Mouse (Mus musculus) gastrocnemius, postnatal 36 days (tissue): ENCODE measurements around the gene Kera. TPM values are rescaled to one million over a fixed set of nuclear protein-coding genes. Genes with fewer than 3 reads are reported as not detected.

ENCODE experiments used
- DNase-seq, 2 experiments: peaks; one replicate each; pipeline ENCODE4 v3.0.0; 2022
- intact Hi-C: fragments of 180-260 bp; cut with DNase I; formaldehyde crosslinking; loops from one replicate; pipeline ENCODE4 v1.15.1; 2025
- long read RNA-seq, 2 experiments: library from polyadenylated mRNA; stranded (forward); transcript quantifications; one replicate each; pipeline ENCODE4 v2.0.0; 2021
- total RNA-seq, 2 experiments: library from RNA; stranded (reverse); gene quantifications; 2 replicates each; pipeline ENCODE4 v1.2.3; 2021

The Kera gene
- 10 to 100 TPM; 15.3 to 16.8 TPM for total RNA-seq
- long read RNA-seq, experiment 1, transcript Kera-201 (3 exons, 2,280 nt): major isoform, 8 of 13 reads
- long read RNA-seq, experiment 1, partial matches to known transcripts: 2 of 13 reads
- long read RNA-seq, experiment 1, other reads (novel, unspliced or antisense): 3 of 13 reads
- long read RNA-seq, experiment 2, transcript Kera-201 (3 exons, 2,280 nt): major isoform, 6 of 9 reads
- long read RNA-seq, experiment 2, partial matches to known transcripts: 1 of 9 reads
- long read RNA-seq, experiment 2, other reads (novel, unspliced or antisense): 2 of 9 reads

DNA sequence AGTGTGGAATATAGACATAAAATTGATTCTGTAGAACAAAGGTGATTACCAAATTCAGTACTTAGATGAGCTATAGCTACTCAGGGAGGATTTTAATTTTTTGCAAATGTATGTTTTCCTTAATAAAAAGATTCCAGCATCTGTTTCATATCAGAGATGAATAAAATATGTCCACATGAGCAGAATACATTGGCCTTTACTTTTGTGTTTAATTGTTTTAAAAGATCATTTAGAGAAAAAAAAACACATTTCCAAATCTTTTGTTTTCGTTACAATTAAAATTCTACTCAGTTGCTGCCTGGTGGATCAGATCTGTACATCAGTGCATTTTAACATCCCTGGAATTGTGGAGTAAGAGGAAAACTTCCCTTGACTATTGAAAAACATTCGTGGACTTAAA is at the start of gene Kera:
Gene Kera, plus strand, starts transcription at position 301 of the 400 bp plus-strand sequence.
- intact Hi-C loops: no loop called here
- no peak for DNase-seq

DNA sequence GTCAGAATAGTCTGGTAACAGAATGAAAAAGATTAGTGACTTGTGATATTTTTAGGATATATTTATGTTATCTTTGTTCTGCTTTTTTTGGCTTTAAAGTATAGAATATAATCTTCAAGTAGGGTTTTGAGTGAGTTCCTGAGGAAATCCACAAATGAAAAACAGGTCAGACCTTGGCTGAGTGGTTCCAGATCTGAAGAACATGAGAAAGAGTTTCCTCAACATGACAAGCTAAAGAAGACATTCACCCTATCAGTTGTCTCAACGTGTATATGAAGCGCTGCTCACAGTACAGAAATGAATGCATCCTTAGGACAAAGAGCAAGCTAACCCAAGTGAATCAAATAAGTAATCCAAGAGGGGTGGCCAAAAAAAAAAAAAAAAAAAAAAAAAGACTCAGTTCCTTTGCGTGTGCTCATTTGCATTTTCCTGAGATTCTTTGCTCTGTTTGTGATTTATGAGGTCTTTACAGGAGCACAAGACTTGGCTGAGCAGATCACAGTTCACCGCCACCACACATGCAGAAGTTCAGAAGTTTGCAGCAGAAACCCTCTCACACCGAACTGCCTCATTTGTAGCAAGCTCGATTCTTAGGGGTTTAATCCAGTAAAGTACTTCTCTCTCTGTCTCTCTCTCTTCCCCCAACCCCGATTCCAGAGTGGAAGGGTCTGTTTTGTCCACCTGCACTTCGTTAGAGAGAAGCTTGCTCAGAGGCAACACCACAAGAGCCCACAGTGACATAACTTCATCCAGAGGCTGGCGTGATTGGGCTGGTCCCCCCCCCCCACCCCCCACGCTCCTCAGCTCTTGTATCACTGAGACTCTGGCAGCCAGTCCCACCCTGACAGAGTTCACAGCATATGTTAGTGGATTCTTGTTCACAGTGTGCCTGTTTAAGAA is 41.5 kb upstream of the Kera start, which contains the start of gene Lum:
Gene Lum, plus strand, starts transcription at position 172 of the 900 bp plus-strand sequence.
- peak in 1 of 2 experiments; percentile 10 for DNase-seq
- intact Hi-C loops: no loop called here

DNA sequence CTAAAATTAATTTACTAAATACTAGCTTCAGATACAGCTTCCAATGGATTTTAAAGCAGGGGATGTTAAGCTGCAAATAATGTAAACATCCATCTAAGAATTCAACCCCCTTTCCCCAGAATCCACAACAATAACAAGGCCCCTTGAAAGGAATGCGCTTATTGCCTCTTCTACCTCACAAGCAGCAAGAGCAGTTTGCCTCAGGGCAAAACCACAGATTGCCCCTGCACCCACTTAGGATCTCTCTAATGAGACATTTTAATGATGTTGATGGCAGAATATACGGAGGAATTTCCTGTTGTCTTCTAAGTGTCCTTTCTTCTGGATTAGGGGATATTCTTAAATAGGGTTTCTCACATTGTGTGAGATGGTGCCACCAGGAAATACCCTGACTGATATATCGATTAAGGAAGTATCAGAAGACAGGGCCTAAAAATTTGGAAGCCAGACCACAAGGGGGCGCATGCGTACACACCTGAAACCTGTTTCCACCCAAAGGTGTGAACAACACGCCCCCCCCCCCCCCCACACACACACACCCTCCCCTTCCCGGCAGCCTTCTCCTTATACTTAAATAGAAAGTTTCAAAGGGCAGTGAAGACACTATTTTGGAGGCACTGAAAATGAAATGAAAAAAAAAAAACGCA is 39.1 kb upstream of the Kera start:
- no peak for DNase-seq
- intact Hi-C loops: no loop called here

DNA sequence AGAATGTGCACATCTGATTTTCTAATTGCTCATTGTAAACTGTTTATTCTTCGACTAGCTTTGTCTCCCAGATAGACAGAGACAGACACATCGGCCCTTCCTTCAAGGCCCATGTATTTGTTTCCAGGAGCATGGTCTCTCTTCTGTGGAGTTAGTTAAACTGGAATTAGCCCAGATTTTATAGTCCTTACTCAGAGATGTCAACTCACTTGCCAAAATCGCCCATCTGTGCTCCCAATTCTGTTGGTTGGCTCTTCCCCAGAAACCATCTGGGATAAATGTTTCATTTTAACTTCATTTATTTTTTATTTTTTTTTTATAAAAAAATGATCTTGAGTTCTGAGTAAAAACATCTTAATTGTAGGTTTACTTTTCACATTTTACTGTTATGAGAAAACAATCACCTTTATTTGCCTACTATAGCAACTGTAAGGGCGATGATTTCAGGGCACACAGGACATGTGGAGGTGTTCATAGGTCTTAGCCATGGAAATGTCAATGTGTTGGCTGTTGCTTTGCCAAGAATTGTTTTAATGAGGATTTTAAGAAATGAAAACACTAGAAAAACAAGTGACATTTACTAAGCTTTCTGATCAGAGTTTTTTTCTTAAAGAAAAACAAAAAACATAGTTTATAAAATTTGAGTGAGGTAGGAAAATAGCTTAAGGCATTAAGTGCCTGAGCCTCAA is 24.0 kb upstream of the Kera start:
- no peak for DNase-seq
- intact Hi-C loops: no loop called here

DNA sequence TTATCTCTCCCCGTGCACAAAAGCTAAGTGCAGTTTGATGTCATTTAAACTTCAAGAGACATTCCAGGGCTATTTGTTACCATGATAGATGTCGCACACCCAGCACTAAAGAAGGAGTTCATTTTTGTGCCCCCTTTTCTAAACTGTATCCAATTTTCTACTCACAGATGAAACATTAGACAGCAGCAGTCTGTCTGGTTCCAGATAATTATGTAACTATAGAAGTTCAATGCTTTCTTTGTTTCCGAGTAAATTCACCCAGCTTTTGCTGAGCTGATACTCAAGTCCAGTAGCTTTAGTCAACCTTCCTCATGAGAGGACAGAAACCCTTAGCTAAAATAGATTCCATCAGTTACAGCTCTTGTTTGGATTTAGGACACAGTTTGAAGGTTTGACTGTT is 22.5 kb upstream of the Kera start:
- intact Hi-C loops: no loop called here
- DNase-seq: no peak

DNA sequence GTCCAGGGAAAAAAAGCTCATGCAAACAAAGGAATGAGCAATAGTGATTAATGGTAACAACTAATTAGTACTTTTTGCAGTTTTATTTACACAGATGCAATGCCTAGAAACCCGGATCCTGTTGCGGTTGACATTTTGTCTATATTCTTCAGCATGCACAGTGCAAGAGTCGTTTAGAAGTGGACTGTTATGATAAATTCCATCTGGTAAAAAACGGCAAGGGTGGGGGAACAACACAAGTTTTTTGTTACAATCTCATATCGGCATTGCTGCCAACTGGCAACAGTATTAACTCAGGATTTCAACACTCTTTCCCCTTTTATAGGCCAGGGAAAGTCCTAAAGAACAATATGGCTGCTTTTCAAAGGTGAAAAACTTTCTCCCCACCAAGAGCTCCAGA is 19.5 kb upstream of the Kera start:
- intact Hi-C loops: no loop called here
- no peak for DNase-seq

DNA sequence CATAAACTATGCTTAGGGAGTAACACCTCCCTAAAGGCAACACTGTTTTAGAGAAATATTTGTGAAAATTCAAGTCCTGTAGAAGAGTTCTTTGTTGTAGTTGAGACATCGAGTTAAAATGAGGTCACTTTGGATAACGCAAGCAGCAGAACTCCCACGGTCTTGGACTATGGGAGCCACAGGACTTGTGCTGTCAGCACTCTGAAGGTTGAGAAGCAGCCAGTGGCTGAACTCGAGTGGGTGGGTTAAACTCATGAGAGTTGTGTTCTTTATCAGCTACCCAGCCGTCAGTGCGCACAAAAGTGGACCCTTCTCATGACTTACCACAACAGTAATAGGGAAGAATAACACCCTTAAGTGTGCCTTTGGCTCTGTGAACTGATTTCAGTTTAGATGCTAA is 17.1 kb upstream of the Kera start:
- intact Hi-C loops: no loop called here
- peak in 1 of 2 experiments; percentile 9 for DNase-seq

DNA sequence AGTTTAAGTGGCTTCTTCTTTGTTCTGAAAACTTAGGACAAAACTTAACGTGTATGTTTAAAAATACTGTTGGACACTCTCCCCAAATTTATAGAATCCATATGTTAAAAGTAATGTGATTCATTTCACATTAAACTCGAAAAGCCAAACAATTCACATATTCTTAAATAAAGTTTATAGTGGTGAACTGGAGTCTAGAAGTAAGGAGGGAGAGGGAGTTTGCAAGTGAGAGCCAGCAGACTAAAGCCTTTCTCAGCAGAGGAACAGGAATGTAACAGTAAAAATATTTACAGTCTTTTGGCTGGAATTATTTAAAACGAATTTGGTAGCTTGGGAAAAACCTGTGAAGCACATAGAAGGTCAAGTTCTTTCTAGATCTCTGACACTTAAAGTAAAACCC is 15.6 kb upstream of the Kera start:
- no peak for DNase-seq
- intact Hi-C loops: no loop called here

DNA sequence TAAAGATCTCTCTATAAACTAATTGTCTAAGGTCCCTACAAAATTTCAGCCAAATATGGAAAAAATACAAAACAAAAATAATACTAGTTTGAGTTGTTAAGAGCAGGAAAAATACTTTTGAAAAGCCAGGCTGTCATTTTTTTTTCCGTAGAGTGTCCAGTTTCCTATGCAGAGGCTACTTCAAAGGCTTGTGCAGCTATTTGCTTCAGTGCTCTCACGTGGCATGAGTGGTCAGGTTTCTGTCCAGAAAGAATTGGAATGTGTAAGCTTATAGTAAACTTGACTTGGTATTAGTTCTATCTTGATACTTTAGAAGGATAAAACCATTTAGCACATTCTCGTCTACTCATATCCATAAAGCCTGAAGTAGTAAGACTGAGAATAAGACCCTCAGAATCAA is 15.0 kb upstream of the Kera start:
- intact Hi-C loops: no loop called here
- DNase-seq: no peak

DNA sequence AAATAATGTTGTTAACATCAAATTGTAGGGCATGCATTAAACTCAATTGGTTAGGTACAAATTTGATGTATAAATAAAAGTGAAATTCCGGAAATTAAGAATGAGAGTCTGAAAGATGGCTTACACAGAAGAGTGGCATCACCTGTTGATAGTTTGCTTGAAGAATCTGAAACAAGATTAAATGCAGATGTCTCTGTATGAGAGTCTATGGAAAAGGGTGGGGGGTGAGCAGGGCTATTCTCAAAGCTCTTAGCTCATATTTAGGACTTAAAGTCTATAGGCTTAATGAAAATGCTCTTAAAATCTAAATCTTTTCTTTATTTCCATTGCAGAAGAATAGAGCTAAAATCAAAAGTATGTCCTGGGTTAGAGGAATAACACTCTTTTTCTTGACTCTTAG is 11.0 kb upstream of the Kera start:
- DNase-seq: no peak
- intact Hi-C loops: no loop called here

DNA sequence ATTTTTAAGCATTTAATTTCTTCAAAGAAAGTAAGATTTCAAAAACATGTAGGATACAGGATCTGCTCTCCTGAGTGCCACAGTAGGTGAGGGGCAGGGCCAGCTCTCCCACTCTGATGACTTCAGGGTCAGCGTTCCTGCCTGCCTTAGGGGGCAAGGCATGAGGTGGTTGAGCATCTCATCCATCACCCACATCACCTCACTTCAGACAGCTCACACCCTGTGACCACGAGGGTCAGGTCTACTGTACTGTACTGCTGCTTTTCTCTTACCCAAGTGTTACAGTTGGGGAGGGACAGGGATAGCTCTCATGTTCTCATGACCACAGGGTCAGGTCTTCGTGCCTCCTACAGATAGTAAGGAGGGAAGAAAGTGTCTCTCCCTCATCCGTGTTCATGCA is 4.9 kb upstream of the Kera start:
- DNase-seq: no peak
- intact Hi-C loops: no loop called here

DNA sequence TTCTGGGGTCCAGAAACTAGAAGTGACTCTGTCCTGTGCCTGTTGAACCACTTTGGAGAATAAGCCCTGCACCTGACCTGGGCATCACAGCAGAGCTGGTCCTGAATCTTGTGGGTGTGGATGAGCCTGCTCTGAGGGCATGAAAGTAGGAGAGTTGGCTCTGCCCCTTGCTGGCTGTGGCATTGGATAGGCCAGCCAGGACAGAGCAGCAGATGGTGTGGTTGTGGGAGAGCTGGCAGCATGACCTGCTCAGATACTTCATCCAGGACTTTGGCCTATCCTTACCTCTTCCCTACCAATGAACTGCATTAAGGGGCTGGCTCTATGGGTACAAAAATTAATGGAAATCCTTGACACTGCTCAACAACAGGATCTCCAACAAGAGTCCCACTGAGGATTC is 3.4 kb upstream of the Kera start:
- intact Hi-C loops: no loop called here
- no peak for DNase-seq

DNA sequence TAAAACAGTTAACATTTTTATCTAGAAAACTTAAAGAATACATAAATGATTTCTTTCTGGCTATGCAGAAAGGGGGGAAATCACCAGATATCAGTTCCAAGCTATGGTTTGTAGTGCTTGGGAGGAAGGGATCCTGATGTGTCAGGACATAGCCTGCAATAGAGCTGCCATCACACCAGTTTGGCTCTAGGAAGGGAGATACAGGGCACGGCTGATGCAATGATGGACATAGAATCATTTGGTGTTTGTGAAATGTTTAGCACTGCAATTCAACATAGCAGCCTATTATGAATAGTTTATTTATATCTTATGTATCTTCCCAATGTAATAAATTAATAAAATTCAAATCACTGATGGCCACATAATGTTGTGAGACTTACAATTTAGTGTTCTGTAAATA is 15.6 kb downstream of the Kera start:
- intact Hi-C loops: no loop called here
- DNase-seq: no peak

DNA sequence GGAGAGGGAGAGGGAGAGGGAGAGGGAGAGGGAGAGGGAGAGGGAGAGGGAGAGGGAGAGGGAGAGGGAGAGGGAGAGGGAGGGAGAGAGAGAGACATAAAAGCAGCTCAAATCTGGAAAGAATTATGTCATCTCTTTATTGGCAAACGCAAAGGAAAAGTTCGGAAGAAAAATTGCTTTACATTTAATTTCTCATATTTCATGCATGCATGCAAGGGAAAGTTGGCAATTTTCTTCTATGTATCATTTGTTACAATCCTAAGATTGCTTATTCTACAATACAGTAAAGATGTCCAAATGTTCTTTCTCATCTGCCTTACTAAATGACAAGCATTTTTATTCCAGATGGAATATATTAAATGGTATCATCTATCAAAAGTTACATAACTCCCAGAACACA is 17.7 kb downstream of the Kera start:
- DNase-seq: no peak
- intact Hi-C loops: no loop called here

DNA sequence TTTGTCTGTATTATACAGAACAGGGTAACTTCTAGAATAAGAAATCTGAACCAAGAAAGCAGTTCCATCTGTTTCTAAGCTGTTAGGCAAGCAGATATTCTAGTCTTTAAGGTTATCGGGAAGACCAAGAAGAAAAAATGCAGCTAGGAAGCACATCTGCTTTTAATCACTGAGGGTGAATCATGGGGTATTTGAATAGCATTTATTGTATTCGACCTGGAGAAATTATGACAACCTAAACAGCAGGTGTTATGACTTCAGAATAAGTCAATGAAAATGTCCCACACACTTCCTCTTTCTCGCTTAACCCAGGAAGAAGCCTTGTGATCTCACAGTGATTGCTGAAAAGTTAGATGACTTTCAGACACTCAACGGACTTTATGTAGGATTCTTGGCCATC is 18.4 kb downstream of the Kera start:
- no peak for DNase-seq
- intact Hi-C loops: no loop called here

DNA sequence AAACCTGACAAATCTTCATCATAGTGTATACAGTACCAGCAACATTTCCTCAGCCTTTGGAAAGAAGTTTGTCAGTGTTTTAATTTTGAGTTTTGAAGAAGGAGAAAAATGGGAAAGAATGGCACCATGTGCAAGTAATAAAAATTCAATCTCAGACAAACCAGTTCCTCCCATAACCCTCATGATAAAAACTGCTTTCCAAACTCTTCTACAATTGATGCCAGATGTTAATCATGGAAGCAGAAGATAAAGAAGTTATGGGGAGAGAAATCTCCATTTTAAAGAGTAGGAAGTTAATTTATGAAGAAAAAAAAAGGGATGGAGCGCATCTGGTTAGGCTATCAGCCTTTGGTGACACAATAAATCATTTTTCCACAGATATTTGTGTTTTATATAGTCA is 19.9 kb downstream of the Kera start:
- intact Hi-C loops: no loop called here
- no peak for DNase-seq

DNA sequence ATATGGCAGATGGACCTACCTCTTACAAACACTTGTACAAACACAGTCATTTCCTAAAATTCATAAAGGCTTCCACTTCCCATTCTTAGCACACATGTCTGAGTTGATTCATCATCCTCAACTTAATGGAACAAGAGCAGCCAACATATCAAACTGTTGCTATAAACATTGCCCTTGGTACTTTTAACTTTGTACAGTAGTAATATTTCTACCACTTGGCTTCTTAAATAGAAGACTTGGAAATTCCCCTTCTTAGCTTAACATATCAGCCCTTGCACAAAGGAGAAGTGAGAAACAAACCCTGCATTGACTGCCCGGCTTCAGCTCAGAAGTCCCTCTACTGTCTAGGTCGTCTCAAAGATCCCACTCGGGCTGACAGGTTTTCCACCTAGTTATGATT is 24.4 kb downstream of the Kera start:
- DNase-seq: no peak
- intact Hi-C loops: no loop called here

DNA sequence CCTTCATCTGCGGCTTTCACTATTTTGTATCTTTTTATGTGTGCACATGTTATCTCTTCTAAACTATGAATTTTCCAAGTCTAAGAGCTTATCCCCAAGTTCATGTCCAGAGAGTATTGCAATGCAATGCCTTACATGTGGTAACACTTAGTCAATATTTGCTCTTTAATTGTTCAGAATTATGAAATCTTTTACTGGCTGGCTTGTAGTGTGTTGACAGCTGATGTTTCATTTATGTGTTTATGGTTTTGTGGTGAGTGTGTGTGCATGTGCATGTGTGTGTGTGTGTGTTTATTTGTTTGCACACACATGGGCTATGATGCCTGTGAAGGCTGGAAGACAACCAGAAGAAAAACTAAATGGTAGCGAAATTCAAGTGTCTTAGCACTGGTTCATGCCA is 35.2 kb downstream of the Kera start:
- intact Hi-C loops: no loop called here
- no peak for DNase-seq

DNA sequence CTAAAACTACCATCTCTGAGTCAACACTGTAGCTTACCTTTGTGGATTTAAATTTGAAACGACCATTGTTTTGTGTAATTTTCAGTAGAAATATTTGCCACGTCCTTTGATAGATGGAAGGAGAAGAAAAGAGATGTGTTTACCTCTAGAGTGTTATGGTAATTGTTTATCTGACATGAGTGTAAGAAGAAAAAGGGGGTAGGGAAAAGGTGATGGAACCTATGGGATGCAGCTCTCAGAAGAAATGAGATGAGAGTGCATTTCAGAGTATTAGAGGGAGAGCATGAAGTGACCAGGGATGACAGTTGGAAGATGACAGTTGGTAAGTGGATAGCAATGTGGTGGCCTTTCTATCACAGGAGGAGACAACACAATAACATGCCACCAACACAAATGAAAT is 37.1 kb downstream of the Kera start, which contains the start of gene Epyc:
Gene Epyc, plus strand, starts transcription at position 301 of the 400 bp plus-strand sequence.
- intact Hi-C loops: no loop called here
- no peak for DNase-seq

DNA sequence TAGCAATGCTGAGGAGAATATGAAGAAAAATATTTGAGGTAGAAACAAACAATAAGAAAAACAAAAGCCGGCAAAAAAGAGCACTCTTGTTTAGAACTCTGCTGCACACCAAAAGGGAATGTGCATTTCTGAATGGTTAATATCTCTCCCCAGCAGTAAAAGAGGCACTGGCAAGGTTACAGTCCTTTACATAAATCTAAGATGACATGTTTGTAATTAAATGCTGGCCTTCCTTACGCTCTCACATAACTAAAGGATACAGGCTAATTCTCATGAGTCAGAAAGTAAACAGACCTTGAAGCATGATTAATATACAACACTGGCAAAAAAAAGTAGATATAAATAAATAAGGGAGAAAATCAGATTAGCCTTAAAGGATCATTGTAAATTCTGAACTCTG is 43.7 kb downstream of the Kera start:
- DNase-seq: no peak
- intact Hi-C loops: no loop called here

DNA sequence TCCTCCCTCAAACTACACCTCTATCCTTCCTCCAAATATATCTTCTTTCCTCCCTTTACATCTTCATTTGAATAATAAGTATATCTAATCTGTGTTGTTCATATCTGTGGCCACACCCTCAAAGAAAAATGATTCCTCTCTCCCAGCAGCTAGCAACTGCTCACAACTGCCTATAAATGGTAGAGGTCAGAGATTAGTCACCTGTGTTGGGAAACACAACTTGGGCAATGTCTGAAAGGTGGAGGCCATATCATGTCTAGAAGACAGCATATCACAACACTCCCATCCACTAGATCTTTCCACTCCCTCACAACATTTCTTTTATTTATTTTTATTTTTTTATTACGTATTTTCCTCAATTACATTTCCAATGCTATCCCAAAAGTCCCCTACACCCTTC is 52.8 kb downstream of the Kera start:
- DNase-seq: no peak
- intact Hi-C loops: no loop called here
